Mouse (Mus musculus) liver, embryonic 15.5 days (tissue): ENCODE data around the gene Gm11077. TPM values are rescaled to one million over a fixed set of nuclear protein-coding genes. Genes with fewer than 3 reads are reported as not detected.

Experiments
- ATAC-seq: fragments of 200-750 bp; cut with Nextera tagmentation; 2 replicates; pipeline ENCODE4 v1.8.0; 2017; ENCODE audit warnings: moderate number of reproducible peaks, mild to moderate bottlenecking, moderate library complexity; ENCODE audit not compliant: insufficient read depth
- H3K27ac ChIP-seq: fragments of 300-500 bp; sonication (generic); replicated peaks from 2 replicates; pipeline ENCODE4 v1.5.1; 2015; ENCODE audit warnings: mild to moderate bottlenecking, inconsistent platforms
- H3K27me3 ChIP-seq: fragments of 300-500 bp; sonication (generic); 2 replicates; pipeline ENCODE4 v1.6.1; 2015; ENCODE audit warnings: mild to moderate bottlenecking, inconsistent platforms
- H3K36me3 ChIP-seq: fragments of 300-500 bp; sonication (generic); replicated peaks from 2 replicates; pipeline ENCODE4 v1.6.1; 2015; ENCODE audit warnings: moderate library complexity, mild to moderate bottlenecking, inconsistent platforms
- H3K4me1 ChIP-seq: fragments of 300-500 bp; sonication (generic); replicated peaks from 2 replicates; pipeline ENCODE4 v1.6.1; 2015; ENCODE audit warnings: inconsistent platforms
- H3K4me2 ChIP-seq: fragments of 300-500 bp; sonication (generic); 2 replicates; pipeline ENCODE4 v1.6.1; 2015; ENCODE audit warnings: moderate library complexity, mild to moderate bottlenecking, inconsistent platforms
- H3K4me3 ChIP-seq: fragments of 300-500 bp; sonication (generic); replicated peaks from 2 replicates; pipeline ENCODE4 v1.5.1; 2015; ENCODE audit warnings: mild to moderate bottlenecking, inconsistent platforms
- H3K9ac ChIP-seq: fragments of 300-500 bp; sonication (generic); 2 replicates; pipeline ENCODE4 v1.6.1; 2015; ENCODE audit warnings: moderate library complexity, mild to moderate bottlenecking, inconsistent platforms
- H3K9me3 ChIP-seq: fragments of 300-500 bp; sonication (generic); replicated peaks from 2 replicates; pipeline ENCODE4 v1.6.1; 2016; ENCODE audit warnings: inconsistent platforms
- WGBS: fragments of 180-500 bp; shearing (Covaris S2); methylation state at CpG from one replicate; pipeline ENCODE4 v1.1.7; 2015; ENCODE audit warnings: mixed read lengths; ENCODE audit not compliant: insufficient replicate concordance; 5-methylcytosine and 5-hydroxymethylcytosine counted together
- polyA plus RNA-seq: library from polyadenylated mRNA; unstranded; fragments of >200 nt; fragmentation: Nextera tagmentation; extraction: Ambion mirVana; gene quantifications from 2 replicates; pipeline ENCODE4 v1.2.1, GENCODE M21; 2015

Gm11077 gene
- polyA plus RNA-seq, 1 experiment from 2014 or later: not detected

GRCm38 (mm10) chr6:140747591-140747990, 18.5 kb downstream of the Gm11077 start:
- Histone ChIP-seq H3K9ac (no peak overlapping the region), H3K27ac (no peak overlapping the region), H3K36me3 (no peaks in the 10 kb centered on the region), H3K4me1 (no peaks in the 10 kb centered on the region), H3K4me3 (no peak overlapping the region), H3K4me2 (no peak overlapping the region), H3K9me3 (no peaks in the 10 kb centered on the region), H3K27me3 (no peaks in the 10 kb centered on the region)
- 45% methylated on average over 2 of the region's 2 CpGs for WGBS
- no peak for ATAC-seq

DNA sequence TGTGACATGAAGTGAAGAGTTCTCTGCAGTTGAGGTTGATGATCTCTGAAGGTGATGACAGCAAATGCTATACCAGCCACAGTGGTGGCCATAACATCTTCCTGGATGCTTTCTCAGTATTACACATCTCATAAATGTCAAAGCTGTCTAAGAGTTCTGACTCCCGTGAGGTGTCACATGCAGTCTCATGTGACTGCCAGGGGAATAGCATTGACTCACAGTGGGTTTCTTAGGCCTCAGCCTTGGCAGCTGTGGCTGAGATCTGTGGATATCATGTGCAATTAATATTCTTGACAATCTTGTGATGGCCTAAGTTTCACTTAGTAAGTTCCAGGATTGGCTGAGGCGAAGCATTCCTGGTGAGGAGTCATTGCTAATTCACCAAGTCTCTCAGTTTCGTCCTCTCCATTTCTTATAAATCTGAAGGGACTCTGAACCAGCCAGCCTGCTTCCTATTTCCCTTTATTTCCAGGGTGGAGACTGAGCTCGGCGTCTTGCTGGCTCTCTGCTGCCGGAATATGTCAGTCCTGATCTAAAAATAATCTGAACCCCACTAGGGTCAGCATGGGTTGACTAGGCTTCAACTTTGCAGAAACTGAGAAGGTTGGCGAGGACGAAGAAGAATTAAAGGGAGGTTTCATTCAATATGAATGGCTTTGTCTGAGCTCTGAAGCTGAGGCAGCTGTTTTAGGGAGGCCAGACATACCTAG, 21.4 kb downstream of the Gm11077 start:
- Histone ChIP-seq H3K9me3 (no peaks in the 10 kb centered on the region), H3K27ac (no peak overlapping the region), H3K36me3 (no peaks in the 10 kb centered on the region), H3K9ac (no peak overlapping the region), H3K27me3 (no peaks in the 10 kb centered on the region), H3K4me3 (no peak overlapping the region), H3K4me2 (no peak overlapping the region), H3K4me1 (no peaks in the 10 kb centered on the region)
- no peak for ATAC-seq
- WGBS: 58% methylated on average over 8 of the region's 8 CpGs

GRCm38 (mm10) chr6:140766365-140766764, 37.3 kb downstream of the Gm11077 start:
- no peaks in the 10 kb centered on the region for H3K9me3 ChIP-seq
- H3K4me2 ChIP-seq: no peak overlapping the region
- no peaks in the 10 kb centered on the region for H3K27me3 ChIP-seq
- no peak overlapping the region for H3K4me3 ChIP-seq
- H3K36me3 ChIP-seq: no peaks in the 10 kb centered on the region
- no peak overlapping the region for H3K27ac ChIP-seq
- WGBS: 22% methylated on average over 9 of the region's 9 CpGs
- no peaks in the 10 kb centered on the region for H3K4me1 ChIP-seq
- no peak overlapping the region for H3K9ac ChIP-seq
- ATAC-seq: no peak

- WGBS: 32% methylated on average over 6 of the region's 6 CpGs
- no peak overlapping the region for H3K27ac ChIP-seq
- no peaks in the 10 kb centered on the region for H3K36me3 ChIP-seq
- no peaks in the 10 kb centered on the region for H3K9me3 ChIP-seq
- no peaks in the 10 kb centered on the region for H3K27me3 ChIP-seq
- H3K9ac ChIP-seq: no peak overlapping the region
- no peaks in the 10 kb centered on the region for H3K4me1 ChIP-seq
- H3K4me2 ChIP-seq: no peak overlapping the region
- no peak overlapping the region for H3K4me3 ChIP-seq
- no peak for ATAC-seq
These were observed 38.2 kb downstream of the Gm11077 start for GRCm38 (mm10) chr6:140767237-140767636.

GRCm38 (mm10) chr6:140768180-140768579, 39.1 kb downstream of the Gm11077 start:
- 47% methylated on average over 8 of the region's 8 CpGs for WGBS

DNA sequence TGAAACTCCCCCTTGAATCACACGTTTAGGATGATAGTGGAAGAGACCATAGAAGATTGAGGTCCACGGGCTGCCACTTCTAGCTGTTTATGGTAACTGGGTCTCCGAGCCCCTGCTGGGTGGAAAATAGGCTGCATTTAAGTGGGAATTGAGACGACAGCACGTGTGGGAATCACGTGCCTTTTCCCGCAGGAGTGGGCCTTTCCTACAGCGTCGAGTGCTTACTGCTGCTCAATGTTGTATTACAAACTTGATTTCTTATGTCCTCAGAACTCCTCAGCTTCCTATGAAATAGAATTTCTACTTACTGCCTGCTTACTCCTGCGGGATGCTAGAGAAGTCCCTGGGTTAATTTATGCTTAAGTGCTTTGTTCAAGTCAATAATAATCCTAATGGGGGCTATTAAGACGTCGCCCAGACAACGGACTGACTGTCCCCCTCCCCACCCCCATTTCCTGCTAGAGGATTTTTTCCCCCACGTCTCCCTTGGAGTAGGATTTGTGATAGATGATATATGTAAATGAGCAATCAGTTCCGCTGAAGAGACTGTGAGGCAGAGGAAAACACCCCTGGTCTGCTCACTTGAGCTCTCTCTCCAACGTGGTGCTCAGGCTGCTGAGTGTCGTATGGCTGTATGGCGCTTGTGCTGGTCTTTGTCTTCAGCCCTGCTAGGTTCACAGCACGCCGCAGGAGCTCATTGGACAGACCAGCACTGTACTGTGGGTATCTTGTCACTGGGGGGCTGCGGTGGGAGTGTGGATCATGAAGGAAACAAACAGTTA, 40.0 kb downstream of the Gm11077 start:
- H3K4me1 ChIP-seq: no peaks in the 10 kb centered on the region
- ATAC-seq: no peak
- H3K36me3 ChIP-seq: no peaks in the 10 kb centered on the region
- H3K4me2 ChIP-seq: no peak overlapping the region
- no peaks in the 10 kb centered on the region for H3K27me3 ChIP-seq
- WGBS: 66% methylated on average over 21 of the region's 21 CpGs
- no peak overlapping the region for H3K27ac ChIP-seq
- no peak overlapping the region for H3K9ac ChIP-seq
- no peak overlapping the region for H3K4me3 ChIP-seq
- H3K9me3 ChIP-seq: no peaks in the 10 kb centered on the region

More at GRCm38 (mm10) chr6:140768180-140768579, 39.1 kb downstream of the Gm11077 start:
- ATAC-seq: no peak
- Histone ChIP-seq H3K4me1 (no peaks in the 10 kb centered on the region), H3K36me3 (no peaks in the 10 kb centered on the region), H3K4me2 (no peak overlapping the region), H3K4me3 (no peak overlapping the region), H3K9ac (no peak overlapping the region), H3K9me3 (no peaks in the 10 kb centered on the region), H3K27me3 (no peaks in the 10 kb centered on the region), H3K27ac (no peak overlapping the region)

DNA sequence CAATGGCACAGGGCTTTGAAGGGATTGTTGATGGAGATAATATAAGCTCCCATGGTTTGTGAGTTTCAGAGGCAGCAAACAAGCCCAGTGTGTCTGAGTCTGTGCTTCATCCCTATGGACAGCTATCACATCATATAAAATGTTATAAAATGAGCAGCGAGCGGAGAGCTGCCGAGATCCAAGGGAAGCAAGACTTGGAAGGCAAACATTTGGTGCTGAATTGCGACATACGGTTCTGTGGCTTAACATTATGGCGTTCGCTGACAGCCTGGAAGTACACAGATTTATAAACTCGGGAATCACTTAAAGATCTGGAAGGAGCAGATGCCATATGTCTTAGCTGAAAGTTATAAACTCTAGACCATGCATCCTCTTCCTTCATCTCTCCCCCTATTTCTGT, 47.2 kb downstream of the Gm11077 start:
- H3K36me3 ChIP-seq: no peaks in the 10 kb centered on the region
- no peak for ATAC-seq
- WGBS: 75% methylated on average over 8 of the region's 8 CpGs
- no peak overlapping the region for H3K4me2 ChIP-seq
- H3K9me3 ChIP-seq: no peaks in the 10 kb centered on the region
- H3K27ac ChIP-seq: no peak overlapping the region
- H3K9ac ChIP-seq: no peak overlapping the region
- no peaks in the 10 kb centered on the region for H3K4me1 ChIP-seq
- no peak overlapping the region for H3K4me3 ChIP-seq
- no peaks in the 10 kb centered on the region for H3K27me3 ChIP-seq

DNA sequence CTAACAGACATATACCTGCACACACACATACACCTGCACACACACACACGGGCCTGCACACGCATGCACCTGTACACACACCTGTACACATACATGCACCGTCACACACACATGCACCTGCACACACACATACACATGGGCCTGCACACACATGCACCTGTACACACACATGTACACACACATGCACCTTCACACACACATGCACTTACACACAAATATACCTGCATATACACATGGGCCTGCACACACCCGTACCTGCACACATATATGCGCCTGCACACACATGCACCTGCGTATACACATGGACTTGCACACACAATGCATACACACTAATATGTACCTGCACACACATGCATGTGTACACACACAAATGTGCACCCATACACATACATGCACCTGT, 53.4 kb downstream of the Gm11077 start:
- H3K9ac ChIP-seq: no peak overlapping the region
- no peak overlapping the region for H3K4me3 ChIP-seq
- 75% methylated on average over 6 of the region's 6 CpGs for WGBS
- ATAC-seq: no peak
- no peak overlapping the region for H3K4me2 ChIP-seq
- H3K27me3 ChIP-seq: no peaks in the 10 kb centered on the region
- no peaks in the 10 kb centered on the region for H3K36me3 ChIP-seq
- H3K27ac ChIP-seq: no peak overlapping the region
- no peaks in the 10 kb centered on the region for H3K9me3 ChIP-seq
- H3K4me1 ChIP-seq: no peaks in the 10 kb centered on the region

DNA sequence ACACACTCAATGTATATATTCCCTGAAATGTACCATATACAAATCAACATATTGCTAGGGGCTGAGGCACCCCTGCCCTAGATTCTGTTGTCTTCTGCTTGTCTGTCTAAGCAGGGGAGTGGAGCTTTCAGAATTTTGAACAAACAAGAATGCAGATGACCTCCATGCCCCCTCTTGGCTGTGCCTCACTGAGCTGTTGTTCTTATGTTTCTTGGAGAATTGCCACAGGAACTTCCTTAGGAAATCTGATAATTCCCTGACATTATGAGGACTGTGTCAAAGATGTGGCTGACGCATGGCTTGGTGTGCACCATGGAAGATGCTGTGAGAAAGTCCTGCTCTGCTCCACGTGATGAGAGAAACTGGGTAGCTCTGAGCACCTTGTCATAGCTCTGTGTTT, 57.0 kb downstream of the Gm11077 start:
- WGBS: 47% methylated on average over 2 of the region's 2 CpGs
- H3K4me2 ChIP-seq: no peak overlapping the region
- no peak for ATAC-seq
- H3K9me3 ChIP-seq: no peaks in the 10 kb centered on the region
- no peak overlapping the region for H3K4me3 ChIP-seq
- H3K27me3 ChIP-seq: no peaks in the 10 kb centered on the region
- no peaks in the 10 kb centered on the region for H3K4me1 ChIP-seq
- no peak overlapping the region for H3K27ac ChIP-seq
- H3K9ac ChIP-seq: no peak overlapping the region
- no peaks in the 10 kb centered on the region for H3K36me3 ChIP-seq

DNA sequence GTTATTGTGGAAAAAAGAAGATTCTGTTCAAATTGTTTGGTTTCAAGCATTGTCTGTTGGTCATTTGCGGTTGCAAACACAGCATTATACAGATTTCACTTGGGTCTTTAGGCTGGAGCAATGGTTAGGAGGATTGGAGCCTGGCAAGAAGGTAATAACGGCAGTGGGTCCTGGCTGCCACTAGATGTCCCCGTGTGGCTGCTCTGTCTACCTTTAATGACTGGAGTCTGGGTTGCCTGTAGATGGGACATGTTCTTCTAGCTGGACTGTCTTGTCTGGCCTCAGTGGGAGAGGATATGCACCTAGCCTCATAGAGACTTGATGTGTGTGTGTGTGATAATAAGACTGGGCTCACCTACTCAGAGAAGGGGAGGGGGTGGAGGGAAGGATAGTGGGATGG, 60.8 kb downstream of the Gm11077 start:
- no peaks in the 10 kb centered on the region for H3K36me3 ChIP-seq
- no peaks in the 10 kb centered on the region for H3K4me1 ChIP-seq
- no peaks in the 10 kb centered on the region for H3K27me3 ChIP-seq
- no peak overlapping the region for H3K4me3 ChIP-seq
- no peak overlapping the region for H3K4me2 ChIP-seq
- ATAC-seq: no peak
- no peak overlapping the region for H3K9ac ChIP-seq
- no peaks in the 10 kb centered on the region for H3K9me3 ChIP-seq
- 37% methylated on average over 3 of the region's 3 CpGs for WGBS
- H3K27ac ChIP-seq: no peak overlapping the region

DNA sequence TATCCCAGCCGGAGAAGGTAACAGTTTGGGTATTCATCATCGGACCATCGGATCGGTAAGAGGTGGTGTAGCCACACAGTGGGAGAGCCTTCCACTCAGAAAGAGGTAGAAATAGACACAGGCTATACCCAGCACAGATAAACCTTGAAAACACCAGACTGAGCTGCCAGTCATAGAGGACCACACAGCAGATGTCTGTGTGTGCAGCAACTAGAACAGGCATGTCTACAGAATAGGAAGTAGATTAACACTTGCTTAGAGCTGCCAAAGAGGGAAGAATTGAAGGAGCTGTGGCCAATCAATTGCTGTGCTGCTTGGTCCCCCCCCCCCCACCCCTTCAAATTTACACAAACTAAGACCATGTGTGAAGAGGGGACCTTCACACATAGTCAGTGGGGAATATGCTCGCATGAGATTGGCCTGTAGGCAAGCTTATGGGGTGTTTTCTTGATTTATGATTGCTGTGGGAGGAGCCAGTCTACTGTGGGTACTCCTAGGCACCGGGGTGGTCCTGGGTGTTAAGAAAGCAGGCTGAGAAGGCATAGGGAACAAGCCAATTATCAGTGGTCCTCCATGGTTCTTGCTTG, 64.7 kb downstream of the Gm11077 start:
- WGBS: 63% methylated on average over 6 of the region's 6 CpGs
- H3K4me2 ChIP-seq: no peak overlapping the region
- no peaks in the 10 kb centered on the region for H3K36me3 ChIP-seq
- no peak overlapping the region for H3K27ac ChIP-seq
- no peak overlapping the region for H3K4me3 ChIP-seq
- H3K4me1 ChIP-seq: no peaks in the 10 kb centered on the region
- no peak for ATAC-seq
- no peaks in the 10 kb centered on the region for H3K9me3 ChIP-seq
- H3K9ac ChIP-seq: no peak overlapping the region
- no peaks in the 10 kb centered on the region for H3K27me3 ChIP-seq
